Mouse (Mus musculus): ENCODE measurements around the gene Eaf1. TPM values are rescaled to one million over a fixed set of nuclear protein-coding genes. Genes with fewer than 3 reads are reported as not detected.

Eaf1 gene
- polyA plus RNA-seq (2014; fragmentation: Illumina TruSeq; extraction: RNeasy Lipid Tissue Mini Kit (QIAGEN cat#74804); ENCODE audit: low read depth, low replicate concordance), result 25.4 TPM

DNA sequence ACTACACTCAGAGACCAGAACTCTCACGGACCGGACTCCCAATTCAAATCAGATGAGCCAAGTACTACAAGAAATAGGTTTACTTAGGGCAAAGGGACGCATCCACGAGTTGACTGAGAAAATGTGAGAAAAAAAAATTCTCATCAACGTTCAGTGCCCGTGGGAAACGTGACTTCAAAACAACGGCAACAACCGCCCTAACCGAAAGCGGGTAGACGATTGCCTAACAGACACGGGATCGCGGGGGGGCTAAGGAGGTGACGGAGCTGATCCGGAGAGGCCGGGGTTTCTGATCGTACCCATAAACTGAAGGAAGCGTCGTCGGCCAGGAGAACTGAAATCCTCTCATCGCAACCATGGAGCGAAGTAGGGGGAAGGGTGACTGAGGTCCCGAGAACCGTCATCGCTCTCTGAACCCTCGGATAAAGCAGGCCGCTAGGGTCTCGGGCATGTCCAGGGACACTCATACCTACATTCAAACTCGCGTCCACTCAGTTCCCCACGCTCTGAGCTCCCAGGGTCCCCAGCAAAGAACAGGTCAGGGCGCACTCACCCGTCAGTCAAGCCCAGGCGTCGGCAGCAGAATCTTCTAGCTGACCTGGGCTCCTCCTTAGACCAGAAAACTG lies at the start of gene Eaf1:
TSS of gene Eaf1 (plus strand) at position 51 of the 626 bp plus-strand sequence.

DNA sequence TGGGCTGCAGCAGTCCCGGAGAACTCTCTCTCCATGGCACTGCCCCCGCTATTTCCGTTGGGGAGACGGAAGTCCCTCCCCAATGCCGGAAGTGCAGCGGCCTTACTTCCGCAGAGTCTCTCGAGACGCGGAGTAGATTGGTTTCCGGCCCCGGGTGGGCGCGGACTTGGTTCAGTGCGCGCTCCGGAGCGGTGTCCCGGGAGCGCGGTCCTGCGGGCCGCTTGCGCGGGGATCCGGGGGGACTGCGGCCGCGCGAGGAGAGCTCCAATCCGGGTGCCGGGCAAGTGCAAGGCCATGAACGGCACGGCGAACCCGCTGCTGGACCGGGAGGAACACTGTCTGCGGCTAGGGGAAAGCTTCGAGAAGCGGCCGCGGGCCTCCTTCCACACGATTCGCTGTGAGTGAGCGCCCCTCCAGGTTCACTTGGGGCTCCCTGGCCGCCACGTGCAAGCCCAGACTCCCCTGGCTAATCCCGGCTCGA lies 816 bp downstream of the Eaf1 start, which contains the start of gene Mettl6:
TSS of gene Mettl6 (minus strand) at position 66 of the 481 bp plus-strand sequence.

Other genes with a start within 250 kb of the Eaf1 start
- gene Phf7, start 243.1 kb upstream of the Eaf1 start, polyA plus RNA-seq (2014; fragmentation: Illumina TruSeq; extraction: RNeasy Lipid Tissue Mini Kit (QIAGEN cat#74804); ENCODE audit: low read depth, low replicate concordance), result 38.3 TPM
- gene Bap1, start 242.9 kb upstream of the Eaf1 start, polyA plus RNA-seq (2014; fragmentation: Illumina TruSeq; extraction: RNeasy Lipid Tissue Mini Kit (QIAGEN cat#74804); ENCODE audit: low read depth, low replicate concordance), result 37.2 TPM
- gene Dnah1, start 170.5 kb upstream of the Eaf1 start, polyA plus RNA-seq (2014; fragmentation: Illumina TruSeq; extraction: RNeasy Lipid Tissue Mini Kit (QIAGEN cat#74804); ENCODE audit: low read depth, low replicate concordance), result 2.5 TPM
- 37.8 TPM for gene Capn7, start 157.8 kb upstream of the Eaf1 start, polyA plus RNA-seq (2014; fragmentation: Illumina TruSeq; extraction: RNeasy Lipid Tissue Mini Kit (QIAGEN cat#74804); ENCODE audit: low read depth, low replicate concordance)
- 34.4 TPM for gene Sh3bp5, start 58.3 kb upstream of the Eaf1 start, polyA plus RNA-seq (2014; fragmentation: Illumina TruSeq; extraction: RNeasy Lipid Tissue Mini Kit (QIAGEN cat#74804); ENCODE audit: low read depth, low replicate concordance)
- gene Mettl6, start 641 bp downstream of the Eaf1 start, polyA plus RNA-seq (2014; fragmentation: Illumina TruSeq; extraction: RNeasy Lipid Tissue Mini Kit (QIAGEN cat#74804); ENCODE audit: low read depth, low replicate concordance), result 22.3 TPM
- gene Colq, start 96.9 kb downstream of the Eaf1 start, polyA plus RNA-seq (2014; fragmentation: Illumina TruSeq; extraction: RNeasy Lipid Tissue Mini Kit (QIAGEN cat#74804); ENCODE audit: low read depth, low replicate concordance), result not detected
- gene Gm49387, start 146.5 kb downstream of the Eaf1 start, polyA plus RNA-seq (2014; fragmentation: Illumina TruSeq; extraction: RNeasy Lipid Tissue Mini Kit (QIAGEN cat#74804); ENCODE audit: low read depth, low replicate concordance), result 0.36 TPM
- 22.8 TPM for gene Btd, start 146.6 kb downstream of the Eaf1 start, polyA plus RNA-seq (2014; fragmentation: Illumina TruSeq; extraction: RNeasy Lipid Tissue Mini Kit (QIAGEN cat#74804); ENCODE audit: low read depth, low replicate concordance)
- gene Hacl1, start 146.9 kb downstream of the Eaf1 start, polyA plus RNA-seq (2014; fragmentation: Illumina TruSeq; extraction: RNeasy Lipid Tissue Mini Kit (QIAGEN cat#74804); ENCODE audit: low read depth, low replicate concordance), result 19.4 TPM

All from adipose tissue, adult 10 weeks (tissue).